Mouse (Mus musculus) layer of hippocampus, postnatal 10 days (tissue): ENCODE measurements around the gene Phc3. TPM values are rescaled to one million over a fixed set of nuclear protein-coding genes. Genes with fewer than 3 reads are reported as not detected.
"Not testable (repeated sequence)": the region's sequence is repeated elsewhere in the genome, so short reads cannot be mapped to it uniquely, and the experiment has no call there.

Experiments used
- DNase-seq, 2 experiments: peaks; one replicate each; pipeline ENCODE4 v3.0.0; 2021; ENCODE audit warnings: low spot score in 2 of 2
- total RNA-seq, 2 experiments: library from RNA; stranded (reverse); gene quantifications; 2 replicates each; pipeline ENCODE4 v1.2.3; 2021

Gene Phc3
- total RNA-seq, 2 experiments from 2014 or later = 35.9 to 37.9 TPM

DNA sequence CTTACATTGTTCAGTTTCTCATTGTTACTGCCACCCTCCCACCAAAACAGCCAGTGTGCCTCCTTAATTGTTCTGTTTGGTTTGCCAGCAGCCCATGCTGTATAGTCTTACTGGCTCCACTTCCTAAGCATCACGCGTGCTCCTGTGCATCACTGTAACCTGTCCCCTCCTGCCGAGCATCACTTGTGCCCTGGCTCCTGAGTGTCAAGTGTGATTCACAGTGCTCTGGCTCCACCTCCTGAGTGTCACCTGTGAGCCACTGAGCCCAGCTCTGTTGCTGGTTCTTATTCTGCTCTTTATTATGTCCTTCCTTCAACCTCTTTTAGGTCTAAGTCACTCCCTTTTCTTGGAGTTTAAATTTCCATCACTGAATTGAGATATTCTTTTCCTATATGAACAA is 81.8 kb downstream of the Phc3 start:
- no peak for DNase-seq

DNA sequence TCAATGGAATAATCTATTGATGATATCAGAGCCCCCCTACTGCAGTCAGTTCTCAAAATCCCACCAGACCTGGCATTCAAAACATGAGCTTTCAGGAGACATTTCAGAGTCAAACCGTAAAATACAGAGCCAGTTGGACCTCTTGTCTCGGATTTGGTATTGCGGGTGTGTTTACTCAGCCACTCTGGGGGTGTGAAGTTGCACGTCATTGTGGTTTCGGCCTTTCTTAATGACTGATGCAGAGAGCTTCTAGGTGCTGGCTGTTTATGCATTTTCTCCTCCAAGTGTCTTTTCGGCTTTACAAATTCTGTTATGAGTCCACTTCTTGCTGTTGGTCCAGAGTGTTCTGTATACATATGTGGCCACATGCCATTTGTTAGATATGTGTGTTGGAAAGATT is 92.5 kb downstream of the Phc3 start:
- no peak for DNase-seq

DNA sequence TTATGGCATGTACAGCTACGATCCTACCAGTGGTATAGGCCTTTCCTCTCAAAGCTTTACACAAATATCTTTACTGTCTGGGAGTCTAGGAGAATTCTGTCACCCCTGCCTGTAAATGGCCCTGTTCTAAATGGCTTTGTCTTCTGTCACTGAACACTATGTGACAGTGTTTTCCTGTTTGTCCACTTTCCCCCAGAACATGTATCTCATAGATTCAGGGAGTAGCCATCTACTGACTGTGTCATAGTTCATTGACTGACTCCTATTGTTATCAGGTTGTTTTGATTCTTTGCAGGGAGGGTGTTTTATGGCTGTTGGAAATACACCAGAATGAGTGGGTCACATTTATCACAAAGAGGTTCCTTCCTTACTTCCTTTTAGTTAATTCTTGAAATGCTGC is 99.2 kb downstream of the Phc3 start:
- DNase-seq = no peak

DNA sequence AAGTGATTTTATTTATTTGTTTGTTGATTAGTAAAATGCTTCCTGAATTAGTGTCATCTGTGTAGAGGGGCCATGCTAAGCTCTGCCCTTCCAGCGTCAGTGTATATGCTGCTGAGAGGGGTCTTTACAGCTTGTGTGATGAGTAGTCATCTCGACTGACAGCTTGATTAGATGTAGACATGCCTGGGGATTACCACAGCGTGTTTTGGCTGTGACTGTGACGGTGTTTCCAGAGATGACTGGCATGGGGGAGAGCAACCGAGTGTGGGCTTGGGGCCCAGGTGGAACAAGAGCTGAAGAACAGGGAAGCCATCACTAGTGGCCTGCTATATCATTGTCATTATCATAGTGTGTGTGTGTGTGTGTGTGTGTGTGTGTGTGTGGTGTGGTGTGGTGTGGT is 100.6 kb downstream of the Phc3 start:
- DNase-seq = no peak

GRCm38 (mm10) chr3:30868176-30868575 is 101.0 kb downstream of the Phc3 start:
- no peak for DNase-seq

DNA sequence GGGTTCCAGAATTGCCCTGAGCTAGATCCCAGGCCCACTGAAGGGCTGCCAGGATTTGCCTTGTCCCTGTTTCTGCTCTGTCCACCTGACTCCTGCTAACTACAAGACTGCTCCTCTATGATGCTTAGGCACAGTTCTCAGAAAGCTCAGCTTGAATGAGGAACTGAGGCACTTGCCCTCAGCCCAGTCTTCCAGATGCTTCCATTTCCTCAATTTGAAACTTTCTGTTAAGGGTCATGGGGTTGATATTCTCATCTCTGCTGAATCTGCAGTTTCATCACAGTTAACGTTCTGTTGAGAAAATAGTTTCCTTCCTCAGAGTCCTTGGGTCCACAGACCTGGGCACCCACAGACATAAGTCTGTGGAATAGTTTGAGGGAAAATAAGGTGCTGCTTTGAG is 104.6 kb downstream of the Phc3 start:
- no peak for DNase-seq

DNA sequence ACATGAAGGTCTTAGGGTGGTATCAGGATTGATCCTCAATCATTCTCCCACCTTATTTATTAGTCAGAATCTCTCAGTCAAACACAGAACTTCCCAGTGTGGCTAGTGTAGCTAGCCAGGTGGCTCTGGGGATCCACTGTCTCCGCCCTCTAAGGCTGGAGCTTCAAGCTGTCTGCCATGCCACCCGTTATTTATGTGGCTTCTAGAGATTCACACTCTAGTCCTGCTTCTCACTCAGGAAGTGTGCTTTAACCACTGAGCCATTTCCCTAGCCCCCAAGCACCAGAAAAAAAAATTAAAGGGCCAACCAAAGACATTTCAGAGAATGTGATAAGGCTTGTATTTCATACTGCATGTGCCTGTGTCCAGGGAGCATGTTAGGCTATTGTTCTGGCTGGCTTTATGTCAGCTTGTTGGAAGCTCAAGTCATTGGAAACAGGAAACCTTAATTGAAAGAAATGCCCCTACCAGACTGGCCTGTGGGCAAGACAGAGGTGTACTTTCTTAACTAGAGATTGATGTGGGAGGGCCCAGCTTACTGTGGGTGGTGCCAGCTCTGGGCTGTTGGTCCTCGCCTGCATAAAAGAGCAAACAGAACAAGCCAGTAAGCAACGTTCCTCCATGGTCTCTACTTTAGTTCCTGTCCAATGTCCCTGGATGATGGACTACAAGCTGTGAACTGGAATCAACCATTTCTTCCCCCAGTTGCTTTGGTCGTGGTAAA is 105.3 kb downstream of the Phc3 start:
- DNase-seq = no peak

- no peak for DNase-seq
Measured at GRCm38 (mm10) chr3:30860705-30861104, 108.5 kb downstream of the Phc3 start.

DNA sequence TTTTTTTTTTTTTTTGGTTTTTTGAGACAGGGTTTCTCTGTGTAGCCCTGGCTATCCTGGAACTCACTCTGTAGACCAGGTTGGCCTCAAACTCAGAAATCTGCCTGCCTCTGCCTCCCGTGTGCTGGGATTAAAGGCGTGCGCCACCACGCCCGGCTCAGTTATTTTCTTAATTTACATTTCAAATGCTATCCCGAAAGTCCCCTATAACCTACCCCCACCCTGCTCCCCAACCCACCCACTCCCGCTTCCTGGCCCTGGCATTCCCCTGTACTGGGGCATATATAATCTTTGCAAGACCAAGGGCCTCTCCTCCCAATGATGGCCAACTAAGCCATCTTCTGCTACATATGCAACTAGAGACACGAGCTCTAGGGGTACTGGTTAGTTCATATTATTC is 109.6 kb downstream of the Phc3 start:
- not testable (repeated sequence) for DNase-seq

DNA sequence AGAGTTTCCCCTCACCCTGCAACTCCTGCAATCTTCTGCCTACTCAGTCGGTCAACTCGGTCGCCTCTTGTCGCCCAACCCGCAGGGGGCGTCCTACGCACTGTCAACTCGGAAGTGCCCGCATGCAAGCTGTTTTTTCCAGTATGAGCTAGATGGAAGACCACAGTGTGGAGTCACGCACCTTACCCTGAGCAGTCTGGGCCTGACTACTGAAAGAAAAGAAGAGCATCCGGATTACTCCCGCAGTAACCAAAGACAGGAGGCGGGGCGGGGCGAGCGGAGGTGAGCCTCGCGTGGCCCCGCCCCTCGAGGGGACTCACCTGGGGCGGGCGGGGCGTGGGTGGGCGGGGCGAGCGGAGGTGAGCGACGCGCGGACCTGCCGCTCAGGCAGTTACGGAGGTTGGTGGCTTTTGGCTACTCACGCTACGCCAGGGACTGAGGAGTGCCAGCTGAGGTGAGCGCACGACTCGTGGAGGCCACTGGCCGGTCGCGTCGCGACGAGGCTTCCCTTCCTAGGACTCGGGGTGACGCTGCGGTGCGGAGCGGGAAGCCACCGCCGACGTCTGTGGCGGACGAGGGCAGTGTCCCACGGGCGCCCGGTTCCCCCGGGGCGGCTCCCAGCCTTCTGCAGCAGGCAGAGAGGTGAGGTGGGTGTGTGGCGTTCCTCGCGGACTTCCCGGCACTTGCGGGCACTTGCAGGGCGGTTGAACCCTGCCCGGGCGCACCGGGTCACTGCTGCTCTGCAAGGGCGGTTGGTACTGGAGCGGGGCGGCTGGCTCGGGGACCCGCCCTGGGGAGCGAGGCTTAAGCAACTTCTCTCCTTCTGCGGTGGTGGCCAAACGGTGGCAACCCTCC is 113.4 kb downstream of the Phc3 start, which contains the start of gene Gpr160:
Gene Gpr160 (plus strand): TSS at position 347 of the 855 bp plus-strand sequence.
- peak; percentile 57 to 65 for DNase-seq

DNA sequence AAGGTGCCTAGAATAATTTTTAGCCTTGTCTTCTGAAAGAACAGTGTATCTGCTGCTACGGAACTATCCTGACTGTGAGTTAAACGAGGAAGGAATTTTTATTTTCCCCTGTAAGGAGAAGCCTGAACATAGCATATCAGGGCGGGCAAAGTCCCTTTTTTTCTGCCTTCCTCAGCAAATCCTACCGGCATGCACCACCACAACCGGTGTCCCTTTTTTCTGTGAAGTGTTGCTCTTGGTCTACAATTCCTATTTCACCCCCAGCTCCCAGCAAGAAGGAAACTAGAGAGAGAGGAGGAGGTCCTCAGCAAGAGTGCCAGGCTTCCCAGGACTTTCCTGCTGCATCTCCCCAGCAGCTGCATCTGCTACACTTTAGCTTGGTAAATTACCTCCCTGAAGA is 115.6 kb downstream of the Phc3 start:
- DNase-seq = no peak

DNA sequence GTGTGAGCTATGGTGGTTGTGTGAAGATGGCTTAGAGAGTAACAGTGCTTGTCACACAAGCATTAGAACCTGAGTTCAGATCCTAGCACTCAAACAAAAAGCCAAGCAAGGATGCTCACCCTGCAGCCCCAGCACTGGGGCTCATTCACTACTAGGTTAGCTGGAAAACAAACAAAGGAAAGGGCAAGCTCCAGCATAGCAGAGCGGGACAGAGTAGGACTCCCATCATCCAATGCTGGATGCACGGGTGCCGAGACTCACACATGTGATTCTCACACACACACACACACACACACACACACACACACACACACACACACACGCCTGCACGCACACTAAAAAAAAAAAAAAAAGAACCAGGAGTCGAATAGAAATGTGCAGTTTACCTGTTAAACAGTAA is 117.8 kb downstream of the Phc3 start:
- DNase-seq = no peak

Other genes with a start within 250 kb of the Phc3 start
- under 1 TPM in 1 of 2 experiments, not detected in 1; 0.13 TPM for gene Samd7, start 223.1 kb downstream of the Phc3 start, total RNA-seq
- 10 to 100 TPM; 88.0 to 92.5 TPM for gene Sec62, start 176.5 kb downstream of the Phc3 start, total RNA-seq
- 1 to 10 TPM; 1.4 to 1.5 TPM for gene Gpr160, start 113.5 kb downstream of the Phc3 start, total RNA-seq
- gene Prkci, start 26.3 kb upstream of the Phc3 start, total RNA-seq = 10 to 100 TPM; 59.0 to 64.7 TPM
- 10 to 100 TPM; 60.9 to 71.8 TPM for gene Skil, start 125.6 kb upstream of the Phc3 start, total RNA-seq
- 10 to 100 TPM; 22.5 to 24.5 TPM for gene Cldn11, start 180.5 kb upstream of the Phc3 start, total RNA-seq